Mouse (Mus musculus): ENCODE results near the gene Gtpbp1.

Gtpbp1 gene

DNA sequence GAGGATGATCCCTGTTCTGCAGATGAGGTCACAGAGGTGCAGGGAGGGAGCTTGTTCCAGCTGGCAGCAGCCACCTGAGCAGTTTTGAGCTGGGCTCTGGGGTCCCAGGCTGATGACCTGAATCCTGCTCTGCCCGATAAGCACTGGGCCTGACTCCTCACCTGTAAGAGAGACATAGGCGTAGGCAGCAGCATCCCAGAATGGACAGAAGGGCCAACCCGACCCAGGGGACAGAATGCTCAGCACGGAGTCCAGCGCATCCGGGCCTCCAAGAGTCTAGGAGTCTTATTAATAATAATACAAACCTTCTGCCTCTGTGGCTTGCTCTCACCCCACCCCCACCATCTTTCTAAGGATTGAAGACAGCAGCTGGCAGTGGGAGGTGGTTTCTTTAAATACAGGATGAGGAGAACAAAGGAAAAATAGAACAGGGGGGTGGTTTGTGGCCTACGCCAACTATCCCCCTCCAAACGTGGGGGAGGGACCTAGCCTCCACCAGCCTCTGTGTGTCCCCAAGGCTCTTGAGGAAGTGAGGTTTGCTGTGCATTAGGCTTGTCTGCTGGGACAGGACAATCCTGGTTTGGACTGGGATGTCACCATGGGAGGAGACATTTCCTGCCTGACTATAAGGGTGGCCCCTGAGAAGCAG, 65.5 kb downstream of the Gtpbp1 start:
- no peak for DNase-seq

DNA sequence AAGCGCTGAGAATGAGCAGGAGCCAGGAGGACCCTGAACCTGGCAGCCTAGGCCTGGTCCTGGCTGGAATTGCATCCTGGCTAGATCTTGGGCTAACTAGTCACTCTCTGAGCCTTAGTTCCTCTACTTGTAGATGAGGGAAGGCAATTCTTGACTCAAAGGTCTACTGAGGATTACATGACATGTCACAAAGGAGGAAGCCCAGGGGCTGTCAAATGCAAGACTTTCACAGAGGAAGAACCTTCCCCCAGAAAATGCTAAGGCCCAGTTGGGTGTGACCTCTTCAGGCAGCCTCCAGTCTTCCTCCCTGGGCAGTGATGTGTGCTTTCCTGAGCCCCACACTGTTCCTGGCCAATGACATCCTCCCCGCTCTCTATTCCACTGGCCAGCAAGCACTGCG, 66.5 kb downstream of the Gtpbp1 start:
- DNase-seq = no peak

DNA sequence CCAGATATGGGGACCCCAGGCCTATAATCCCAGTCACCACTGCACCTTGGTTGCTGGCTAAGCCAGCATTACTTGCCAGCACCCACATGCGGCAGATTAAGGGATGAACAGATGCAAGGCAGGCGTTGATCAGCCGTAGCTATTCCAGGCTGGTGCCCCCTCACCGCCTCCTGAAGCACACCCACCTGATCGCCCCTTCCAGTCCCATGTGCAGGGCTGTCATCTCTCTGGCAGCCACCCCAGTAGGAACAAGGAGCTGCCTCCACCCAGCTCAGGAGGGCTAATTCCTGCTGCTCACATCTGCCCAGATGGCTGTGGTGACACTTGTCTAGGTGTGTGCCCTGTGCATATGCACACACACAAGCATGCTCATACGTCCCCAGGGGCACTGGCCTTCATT, 70.3 kb downstream of the Gtpbp1 start:
- no peak for DNase-seq

DNA sequence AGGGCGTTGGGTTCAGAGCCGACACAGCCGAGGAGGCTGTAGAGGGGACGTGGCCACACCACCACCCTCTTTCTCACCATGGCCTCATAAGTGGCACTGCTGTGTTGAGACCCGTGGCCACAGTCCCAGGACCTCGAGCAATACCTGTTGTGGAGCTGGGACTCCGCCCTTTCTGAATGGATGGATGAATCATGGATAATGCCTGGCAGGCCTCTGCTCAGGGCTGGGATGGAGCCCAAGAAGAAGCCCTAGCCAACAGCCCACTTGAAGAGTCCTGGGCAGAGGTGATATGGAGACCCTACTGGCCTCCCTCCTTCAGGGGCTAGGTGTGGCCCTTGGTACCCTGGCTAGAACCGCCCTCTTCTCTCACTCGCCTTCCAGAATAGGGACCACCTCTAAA, 72.4 kb downstream of the Gtpbp1 start:
- DNase-seq = peak; percentile 62

DNA sequence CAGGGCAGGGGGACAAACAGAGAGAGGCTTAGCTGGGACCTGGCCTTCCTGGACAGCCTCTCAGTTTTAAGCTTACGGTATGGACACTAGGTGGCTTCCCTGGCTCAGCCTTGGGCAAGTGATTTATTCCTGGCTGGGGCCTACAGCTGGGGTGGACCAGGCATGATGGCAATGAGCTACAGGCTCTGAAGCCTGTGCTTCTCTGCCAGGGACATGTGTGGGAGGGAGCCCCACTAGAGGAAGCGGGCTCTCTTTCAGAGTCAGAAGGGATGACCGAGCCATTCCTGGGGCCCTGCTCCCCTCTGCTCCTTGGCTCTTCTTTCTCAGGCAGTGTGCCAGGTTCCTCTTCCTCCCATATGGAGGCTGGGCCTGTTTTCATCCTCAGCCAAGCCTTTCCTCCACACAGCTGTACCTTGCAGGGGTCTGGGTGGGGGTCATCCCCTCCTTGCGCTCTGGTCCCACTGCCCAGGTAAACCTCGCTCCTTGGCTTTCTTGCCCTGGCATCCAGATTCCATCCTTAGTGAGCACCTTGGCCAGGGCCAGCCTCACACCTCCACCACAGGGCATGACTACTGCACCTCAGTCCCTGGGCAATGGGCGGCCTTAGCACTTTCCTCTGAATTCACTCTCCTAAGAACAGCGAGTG, 73.1 kb downstream of the Gtpbp1 start:
- DNase-seq = peak; percentile 93

DNA sequence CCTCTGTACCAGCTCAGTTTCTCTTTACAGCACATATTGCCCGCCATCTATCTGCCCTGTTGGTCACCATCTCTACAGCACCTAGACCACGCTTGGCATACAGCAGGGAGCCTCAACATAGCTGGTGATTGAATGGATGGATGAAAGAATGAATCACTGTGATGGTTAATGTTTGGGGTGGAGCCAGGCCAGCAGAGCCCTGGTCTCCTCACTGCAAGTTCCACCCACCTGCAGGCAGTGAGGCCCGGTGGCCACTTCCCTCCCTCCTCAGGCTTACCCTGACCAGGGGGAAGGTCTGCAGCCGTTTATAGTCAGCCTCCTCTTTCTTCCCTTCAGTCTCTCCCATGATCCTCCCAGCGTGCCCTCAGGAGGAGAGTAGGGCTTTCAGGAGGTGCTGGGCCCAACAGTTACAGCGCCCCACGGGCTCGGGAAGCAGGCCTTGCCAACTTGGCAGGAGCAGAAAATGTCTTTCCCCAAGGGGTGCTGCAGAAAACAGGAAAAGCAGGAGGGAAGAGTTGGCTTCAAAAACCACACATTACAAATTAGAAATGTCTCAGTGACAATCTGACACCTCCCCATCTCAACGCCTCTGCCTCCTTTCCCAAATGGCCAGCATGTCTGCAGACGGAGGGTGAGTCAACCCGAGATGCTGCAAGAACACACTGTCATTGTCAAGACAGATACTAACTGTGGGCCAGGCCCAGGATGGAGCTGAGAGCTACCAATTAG, 74.1 kb downstream of the Gtpbp1 start:
- peak; percentile 82 for DNase-seq

DNA sequence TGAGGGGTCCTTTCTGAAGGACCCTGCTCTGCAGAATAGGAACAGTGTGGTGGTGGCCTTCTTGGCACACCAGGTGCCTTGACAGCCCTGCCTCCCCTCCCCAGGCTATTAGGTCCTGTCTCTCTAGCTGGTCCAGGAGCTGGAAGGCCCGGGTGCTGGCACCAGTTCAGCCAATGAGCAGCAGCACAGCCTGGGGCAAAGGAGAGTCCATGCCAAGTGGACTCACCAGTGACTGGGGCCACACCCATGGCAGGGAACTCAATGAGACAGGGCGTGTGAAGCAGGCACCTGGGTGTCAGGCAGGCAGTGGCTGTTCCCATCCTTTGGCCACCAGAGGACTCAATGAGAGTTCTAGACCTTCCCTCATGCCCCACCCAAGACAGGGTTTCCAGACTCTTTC, 74.7 kb downstream of the Gtpbp1 start:
- peak; percentile 84 for DNase-seq

DNA sequence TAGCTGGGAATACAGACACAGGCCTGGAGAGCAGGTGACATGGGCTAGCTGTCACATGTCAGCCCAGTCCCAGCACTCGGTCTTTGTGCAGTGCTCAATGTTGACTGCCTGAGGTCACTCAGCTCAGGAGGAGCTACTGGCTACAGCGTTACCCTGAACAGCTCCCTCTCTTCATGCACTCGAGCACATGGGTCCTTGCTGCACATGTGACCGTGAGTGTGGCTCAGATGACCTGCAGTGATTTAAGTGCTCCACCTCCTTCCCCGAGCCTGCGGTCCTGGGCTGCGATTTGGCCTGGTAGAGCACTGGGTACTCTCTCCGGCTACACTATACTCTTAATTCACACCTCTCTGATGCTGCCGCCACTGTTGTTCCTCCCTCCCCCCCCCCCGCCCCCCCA, 75.5 kb downstream of the Gtpbp1 start:
- peak; percentile 50 for DNase-seq

DNA sequence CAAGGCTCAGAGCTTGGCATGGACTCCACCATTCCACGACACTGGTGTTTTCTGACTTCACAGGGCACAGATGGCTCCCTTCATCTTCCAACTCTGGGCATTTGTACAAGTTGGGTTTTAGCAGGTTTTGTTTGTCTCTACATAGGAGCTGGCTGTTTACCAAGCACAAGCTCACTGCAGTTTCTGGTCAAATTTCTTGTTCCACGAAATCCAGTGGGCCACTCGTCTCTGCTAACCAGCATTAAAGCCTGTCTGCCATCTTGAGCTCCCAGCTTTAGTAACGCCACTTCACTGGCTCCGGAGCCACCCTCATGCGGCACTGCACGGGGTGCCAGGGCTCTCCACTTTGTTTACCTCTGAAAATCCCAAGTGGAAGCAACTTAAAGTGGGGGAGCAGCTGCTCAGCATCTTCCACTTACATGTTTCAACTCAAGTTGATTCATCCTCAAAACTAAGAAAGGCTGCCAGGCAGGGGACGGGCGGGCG, 76.0 kb downstream of the Gtpbp1 start:
- peak; percentile 67 for DNase-seq

DNA sequence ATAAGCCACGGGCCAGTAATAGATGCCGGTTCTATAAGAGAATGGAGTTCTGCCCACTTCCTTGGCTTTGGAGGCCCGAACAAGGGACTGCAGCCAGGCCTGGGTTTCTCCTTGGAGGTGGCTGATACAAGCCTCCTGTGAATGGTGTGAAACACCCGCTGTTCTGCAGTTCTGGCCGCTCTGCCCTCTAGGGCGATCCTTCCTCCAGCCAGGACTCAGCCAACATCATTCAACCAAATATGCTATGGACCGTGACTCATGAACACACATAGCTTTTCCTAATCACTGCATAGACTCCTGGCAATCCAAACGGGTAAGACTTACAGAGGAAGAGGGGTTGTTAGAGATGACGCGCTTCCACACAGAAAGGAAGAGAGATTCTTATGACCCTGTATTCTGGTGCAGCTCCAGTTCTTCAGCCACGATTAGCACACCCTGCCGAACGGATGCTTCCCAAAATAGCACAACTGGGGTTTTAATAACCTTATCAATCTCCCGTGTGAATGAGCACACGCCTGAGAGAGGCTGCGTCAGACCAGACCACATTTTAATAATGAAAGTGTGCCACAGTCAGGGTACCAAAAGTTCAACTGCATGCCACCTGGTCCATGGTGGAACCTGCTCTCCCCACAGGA, 76.8 kb downstream of the Gtpbp1 start:
- no peak for DNase-seq

DNA sequence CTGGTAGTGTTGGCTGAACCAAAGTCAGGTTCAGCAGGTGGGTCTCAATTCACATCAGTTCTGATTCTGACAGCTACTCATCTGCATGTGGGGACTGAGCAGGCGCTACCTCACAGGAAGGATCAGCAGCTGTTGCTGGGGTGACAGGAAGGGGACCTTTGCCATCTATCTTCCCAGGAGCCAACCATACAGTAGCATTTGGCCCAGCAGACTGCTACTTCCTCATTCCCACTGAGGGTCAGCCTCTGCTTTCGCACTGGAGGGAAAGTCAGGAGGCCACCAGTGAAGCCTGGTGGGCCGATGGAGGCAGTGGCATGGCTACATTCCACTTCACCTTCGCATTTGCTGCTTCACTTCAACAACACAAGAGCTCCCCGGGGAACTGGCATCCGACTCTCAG, 77.7 kb downstream of the Gtpbp1 start:
- DNase-seq = no peak

DNA sequence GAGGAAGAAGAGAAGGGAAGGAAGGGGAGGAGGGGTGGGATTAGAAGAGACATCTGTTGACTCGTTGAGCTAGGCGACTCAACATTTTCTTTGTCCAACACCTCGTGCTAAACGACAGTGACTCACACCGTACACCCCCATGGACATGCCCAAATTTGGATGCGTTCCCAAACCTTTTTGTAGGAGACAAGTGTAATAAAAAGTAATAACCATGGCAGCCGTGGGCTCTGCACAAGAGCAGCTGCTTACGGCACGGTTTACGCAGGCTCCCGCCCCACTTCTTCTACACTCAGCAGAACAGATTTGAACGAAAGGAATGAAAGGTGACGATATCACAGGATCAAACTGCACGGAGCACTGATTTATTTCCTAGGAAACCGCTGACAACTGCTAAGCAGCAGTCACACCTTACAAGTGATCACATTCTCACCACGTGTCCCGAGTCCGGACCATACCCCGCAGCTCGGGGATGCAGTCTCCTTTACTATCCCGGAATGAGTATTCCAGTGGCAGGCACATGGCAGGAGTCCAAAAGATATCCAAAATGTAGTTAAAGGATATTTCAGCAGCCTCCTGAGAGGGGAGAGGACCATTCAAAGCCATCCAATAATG, 80.1 kb downstream of the Gtpbp1 start:
- no peak for DNase-seq

All from cerebellum, adult 11-12 months (tissue).